Mouse (Mus musculus): ENCODE data around the gene D5Ertd579e. TPM values are rescaled to one million over a fixed set of nuclear protein-coding genes. Genes with fewer than 3 reads are reported as not detected.

D5Ertd579e gene
- total RNA-seq (2023): 10 to 100 TPM; 37.5 to 40.6 TPM

DNA sequence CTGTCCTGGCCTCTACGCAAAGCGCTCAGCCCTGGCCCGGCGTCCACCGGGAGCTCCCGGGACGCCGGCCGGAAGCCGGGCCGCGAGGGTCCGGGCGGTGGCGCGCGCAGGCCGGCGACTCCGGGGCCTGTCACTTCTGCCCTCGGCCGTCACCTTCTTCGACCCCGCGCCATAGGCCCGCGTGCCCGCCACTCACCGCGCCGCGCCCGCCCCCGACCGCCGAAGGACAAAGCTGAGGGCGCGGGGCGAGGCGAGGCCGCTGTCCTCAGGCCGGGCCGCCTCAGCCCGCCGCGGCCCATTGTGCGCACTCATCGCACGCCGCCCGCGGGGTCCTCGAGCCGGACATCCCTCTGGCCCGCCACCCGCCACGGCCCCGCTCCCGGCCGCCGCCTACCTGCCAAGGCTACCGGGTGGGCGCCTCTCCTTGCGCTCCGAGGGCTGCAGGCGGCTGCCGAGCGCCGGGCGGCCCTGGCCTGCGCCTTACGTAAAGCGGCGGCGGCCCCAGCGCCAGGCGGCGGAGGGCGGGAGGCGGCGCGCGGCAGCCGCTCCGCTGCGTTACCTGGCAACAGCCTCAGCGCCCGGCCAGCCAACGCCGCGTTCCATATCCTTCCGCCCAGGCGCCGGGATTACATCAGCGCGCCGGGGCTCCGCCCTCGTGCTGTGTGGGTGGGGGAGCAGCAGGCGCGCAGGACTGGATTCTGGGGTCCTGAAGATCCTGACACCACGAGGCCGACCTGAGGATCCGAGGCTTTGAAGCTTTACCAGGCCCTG, at the start of gene D5Ertd579e:
Gene D5Ertd579e, minus strand, starts transcription at position 564 of the 771 bp plus-strand sequence.

DNA sequence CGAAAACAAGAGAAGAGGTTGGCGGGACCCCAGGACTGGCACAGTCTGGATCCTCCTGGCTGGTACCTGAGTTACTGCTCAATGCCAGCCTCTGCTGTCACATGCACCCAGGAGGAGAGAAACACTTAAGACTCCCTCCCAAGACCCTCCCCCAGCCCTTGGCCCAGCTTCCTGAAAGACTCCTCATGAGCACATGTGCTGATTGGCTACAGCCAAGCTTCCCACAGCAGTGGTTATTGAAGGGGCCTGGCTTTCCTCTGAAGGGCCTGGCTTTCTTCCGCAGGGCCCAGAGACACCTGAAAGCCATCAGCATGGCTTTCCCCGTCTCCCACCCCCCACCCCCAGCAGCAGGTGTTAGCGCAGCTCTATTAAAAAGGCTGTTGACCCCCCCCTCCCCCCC, 102.6 kb downstream of the D5Ertd579e start, which contains the start of gene Tbc1d14:
Gene Tbc1d14, minus strand, starts transcription at position 101 of the 400 bp plus-strand sequence.

Other genes starting within 250 kb of the D5Ertd579e start
- 10 to 100 TPM; 29.4 to 29.8 TPM for gene Grpel1, start 231.0 kb downstream of the D5Ertd579e start, total RNA-seq (2023)
- 10 to 100 TPM; 22.4 to 28.4 TPM for gene Tada2b, start 211.7 kb downstream of the D5Ertd579e start, total RNA-seq (2023)
- gene Ccdc96, start 211.4 kb downstream of the D5Ertd579e start, total RNA-seq (2023): under 1 TPM; 0.20 to 0.27 TPM
- 10 to 100 TPM; 67.7 to 73.2 TPM for gene Tbc1d14, start 102.7 kb downstream of the D5Ertd579e start, total RNA-seq (2023)
- 10 to 100 TPM; 26.5 to 30.0 TPM for gene Bloc1s4, start 52.6 kb upstream of the D5Ertd579e start, total RNA-seq (2023)
- gene Mrfap1, start 100.7 kb upstream of the D5Ertd579e start, total RNA-seq (2023): 100 to 1,000 TPM; 139 to 145 TPM
- 10 to 100 TPM; 37.5 to 40.5 TPM for gene Man2b2, start 134.6 kb upstream of the D5Ertd579e start, total RNA-seq (2023)
- not detected for gene Ppp2r2c, start 172.5 kb upstream of the D5Ertd579e start, total RNA-seq (2023)